Mouse (Mus musculus): ENCODE data around the gene Surf2. TPM values are rescaled to one million over a fixed set of nuclear protein-coding genes. Genes with fewer than 3 reads are reported as not detected.

Gene Surf2
- polyA plus RNA-seq, 1 experiment from 2014 or later: 32.1 TPM

- Histone ChIP-seq H3K27me3 (ENCODE audit: control insufficient read depth, insufficient read depth, low read length) (no peaks in the 10 kb centered on the region), H3K36me3 (ENCODE audit: control insufficient read depth, insufficient read depth, low read length) (peaks cover 28% of the 10 kb centered on the region), H3K4me3 (ENCODE audit: low read depth, low read length) (no peak overlapping the region), H3K9ac (ENCODE audit: low read depth, low read length) (no peak overlapping the region), H3K9me3 (replicated peaks; ENCODE audit: control insufficient read depth, low read length) (no peaks in the 10 kb centered on the region), H3K4me1 (ENCODE audit: control insufficient read depth, insufficient read depth, low read length) (no peaks in the 10 kb centered on the region), H3K4me2 (no peak overlapping the region), H3K27ac (ENCODE audit: low read depth, low read length) (no peak overlapping the region)
- no peak for ATAC-seq (replicated peaks; ENCODE audit: insufficient number of reproducible peaks, low FRiP score, low TSS enrichment)
- 88% methylated on average over 2 of the region's 2 CpGs for WGBS (ENCODE audit: insufficient replicate concordance)
Measured at GRCm38 (mm10) chr2:26950411-26950810, 34.2 kb downstream of the Surf2 start.

DNA sequence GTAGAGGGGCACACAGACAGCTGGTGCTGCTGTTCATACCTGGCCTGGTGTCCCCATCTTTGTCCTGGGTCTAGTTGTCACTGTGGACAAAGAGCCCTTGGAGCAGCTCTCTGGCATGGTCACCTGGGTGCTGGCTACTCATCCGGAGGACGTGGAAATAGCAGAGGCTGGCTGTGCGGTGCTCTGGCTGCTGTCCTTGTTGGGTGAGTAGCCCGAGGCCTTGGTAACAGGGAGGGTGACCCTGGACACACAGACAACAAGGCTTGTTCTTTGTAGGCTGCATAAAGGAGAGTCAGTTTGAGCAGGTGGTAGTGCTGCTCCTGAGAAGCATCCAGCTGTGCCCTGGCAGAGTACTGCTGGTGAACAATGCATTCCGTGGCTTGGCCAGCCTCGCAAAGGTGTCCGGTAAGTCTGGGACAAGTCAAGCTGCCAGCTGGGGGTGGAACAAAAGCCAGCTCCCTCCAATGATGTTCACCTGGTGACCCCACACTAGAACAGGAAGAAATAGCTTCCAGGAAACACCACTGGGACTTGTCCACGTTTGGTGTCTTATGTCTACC is 35.3 kb downstream of the Surf2 start:
- H3K27ac ChIP-seq (ENCODE audit: low read depth, low read length): no peak overlapping the region
- peaks cover 29% of the 10 kb centered on the region for H3K36me3 ChIP-seq (ENCODE audit: control insufficient read depth, insufficient read depth, low read length)
- H3K9ac ChIP-seq (ENCODE audit: low read depth, low read length): no peak overlapping the region
- no peak for ATAC-seq (replicated peaks; ENCODE audit: insufficient number of reproducible peaks, low FRiP score, low TSS enrichment)
- no peak overlapping the region for H3K4me2 ChIP-seq
- WGBS (ENCODE audit: insufficient replicate concordance): 91% methylated on average over 8 of the region's 8 CpGs
- H3K9me3 ChIP-seq (replicated peaks; ENCODE audit: control insufficient read depth, low read length): no peaks in the 10 kb centered on the region
- H3K4me1 ChIP-seq (ENCODE audit: control insufficient read depth, insufficient read depth, low read length): no peaks in the 10 kb centered on the region
- no peaks in the 10 kb centered on the region for H3K27me3 ChIP-seq (ENCODE audit: control insufficient read depth, insufficient read depth, low read length)
- H3K4me3 ChIP-seq (ENCODE audit: low read depth, low read length): no peak overlapping the region

DNA sequence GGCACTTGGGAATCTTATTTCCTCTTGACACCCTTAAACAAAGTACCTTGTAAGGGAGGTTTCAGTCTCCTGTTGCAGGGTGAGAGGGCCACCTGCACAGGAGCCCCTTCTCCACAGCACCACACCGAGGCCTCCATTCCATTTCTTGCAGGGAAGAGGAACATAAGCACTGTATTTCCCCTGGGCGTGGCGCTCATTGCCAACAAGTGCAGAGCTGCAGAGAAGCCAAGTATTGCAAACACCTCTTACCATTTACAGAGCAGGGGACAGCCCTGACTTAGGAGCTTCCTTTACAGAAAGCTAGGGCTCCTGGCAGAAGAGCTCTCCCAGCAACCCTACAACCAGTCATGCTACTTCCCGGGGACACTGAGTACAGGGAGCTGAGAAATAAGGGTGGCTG is 36.0 kb downstream of the Surf2 start:
- Histone ChIP-seq H3K27ac (ENCODE audit: low read depth, low read length) (no peak overlapping the region), H3K4me1 (ENCODE audit: control insufficient read depth, insufficient read depth, low read length) (no peaks in the 10 kb centered on the region), H3K4me3 (ENCODE audit: low read depth, low read length) (no peak overlapping the region), H3K27me3 (ENCODE audit: control insufficient read depth, insufficient read depth, low read length) (no peaks in the 10 kb centered on the region), H3K36me3 (ENCODE audit: control insufficient read depth, insufficient read depth, low read length) (peaks cover 33% of the 10 kb centered on the region), H3K4me2 (no peak overlapping the region), H3K9me3 (replicated peaks; ENCODE audit: control insufficient read depth, low read length) (no peaks in the 10 kb centered on the region), H3K9ac (ENCODE audit: low read depth, low read length) (no peak overlapping the region)
- 92% methylated on average over 4 of the region's 4 CpGs for WGBS (ENCODE audit: insufficient replicate concordance)
- no peak for ATAC-seq (replicated peaks; ENCODE audit: insufficient number of reproducible peaks, low FRiP score, low TSS enrichment)

DNA sequence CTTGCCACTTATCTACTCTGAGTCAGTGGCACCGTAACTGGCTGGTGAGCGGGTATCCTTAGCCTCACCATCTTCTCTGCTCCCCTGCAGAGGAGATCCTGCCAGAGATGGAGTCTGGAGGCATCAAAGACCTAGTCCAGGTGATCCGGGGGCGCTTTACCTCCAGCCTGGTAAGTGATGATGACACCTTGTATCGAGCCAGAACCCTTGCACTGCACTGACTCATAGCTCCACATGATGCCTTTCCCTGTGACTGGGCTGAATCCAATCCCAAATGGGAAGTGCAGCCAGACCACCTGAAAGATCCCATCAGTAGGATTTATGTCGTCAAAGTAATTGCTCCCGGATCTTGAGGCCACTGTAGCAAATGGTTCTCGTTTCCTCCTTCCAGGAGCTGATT is 36.7 kb downstream of the Surf2 start:
- Histone ChIP-seq H3K4me1 (ENCODE audit: control insufficient read depth, insufficient read depth, low read length) (no peaks in the 10 kb centered on the region), H3K4me3 (ENCODE audit: low read depth, low read length) (no peak overlapping the region), H3K9ac (ENCODE audit: low read depth, low read length) (no peak overlapping the region), H3K36me3 (ENCODE audit: control insufficient read depth, insufficient read depth, low read length) (peaks cover 36% of the 10 kb centered on the region), H3K27me3 (ENCODE audit: control insufficient read depth, insufficient read depth, low read length) (no peaks in the 10 kb centered on the region), H3K27ac (ENCODE audit: low read depth, low read length) (no peak overlapping the region), H3K9me3 (replicated peaks; ENCODE audit: control insufficient read depth, low read length) (no peaks in the 10 kb centered on the region), H3K4me2 (no peak overlapping the region)
- no peak for ATAC-seq (replicated peaks; ENCODE audit: insufficient number of reproducible peaks, low FRiP score, low TSS enrichment)
- 84% methylated on average over 8 of the region's 8 CpGs for WGBS (ENCODE audit: insufficient replicate concordance)

- Histone ChIP-seq H3K4me1 (ENCODE audit: control insufficient read depth, insufficient read depth, low read length) (no peaks in the 10 kb centered on the region), H3K36me3 (ENCODE audit: control insufficient read depth, insufficient read depth, low read length) (peaks cover 43% of the 10 kb centered on the region), H3K4me2 (no peak overlapping the region), H3K9ac (ENCODE audit: low read depth, low read length) (no peak overlapping the region), H3K27ac (ENCODE audit: low read depth, low read length) (no peak overlapping the region), H3K27me3 (ENCODE audit: control insufficient read depth, insufficient read depth, low read length) (no peaks in the 10 kb centered on the region), H3K9me3 (replicated peaks; ENCODE audit: control insufficient read depth, low read length) (no peaks in the 10 kb centered on the region), H3K4me3 (ENCODE audit: low read depth, low read length) (no peak overlapping the region)
- no peak for ATAC-seq (replicated peaks; ENCODE audit: insufficient number of reproducible peaks, low FRiP score, low TSS enrichment)
- WGBS (ENCODE audit: insufficient replicate concordance): 89% methylated on average over 2 of the region's 2 CpGs
Measured at GRCm38 (mm10) chr2:26954735-26955395, 38.7 kb downstream of the Surf2 start.

GRCm38 (mm10) chr2:26956811-26957487 is 40.8 kb downstream of the Surf2 start:
- no peak overlapping the region for H3K9ac ChIP-seq (ENCODE audit: low read depth, low read length)
- ATAC-seq (replicated peaks; ENCODE audit: insufficient number of reproducible peaks, low FRiP score, low TSS enrichment): no peak
- peaks cover 45% of the 10 kb centered on the region for H3K36me3 ChIP-seq (ENCODE audit: control insufficient read depth, insufficient read depth, low read length)
- WGBS (ENCODE audit: insufficient replicate concordance): 93% methylated on average over 12 of the region's 12 CpGs
- 0 out of 2 replicates have a peak, but pooled peaks cover 2% of the 10 kb centered on the region for H3K4me1 ChIP-seq (ENCODE audit: control insufficient read depth, insufficient read depth, low read length)
- H3K4me2 ChIP-seq: no peak overlapping the region
- H3K27ac ChIP-seq (ENCODE audit: low read depth, low read length): no peak overlapping the region
- no peaks in the 10 kb centered on the region for H3K9me3 ChIP-seq (replicated peaks; ENCODE audit: control insufficient read depth, low read length)
- H3K4me3 ChIP-seq (ENCODE audit: low read depth, low read length): no peak overlapping the region
- H3K27me3 ChIP-seq (ENCODE audit: control insufficient read depth, insufficient read depth, low read length): no peaks in the 10 kb centered on the region

GRCm38 (mm10) chr2:26957488-26957859 is 41.3 kb downstream of the Surf2 start:
- no peak for ATAC-seq (replicated peaks; ENCODE audit: insufficient number of reproducible peaks, low FRiP score, low TSS enrichment)
- Histone ChIP-seq H3K36me3 (ENCODE audit: control insufficient read depth, insufficient read depth, low read length) (peaks cover 44% of the 10 kb centered on the region), H3K27ac (ENCODE audit: low read depth, low read length) (no peak overlapping the region), H3K4me3 (ENCODE audit: low read depth, low read length) (no peak overlapping the region), H3K4me2 (no peak overlapping the region), H3K27me3 (ENCODE audit: control insufficient read depth, insufficient read depth, low read length) (no peaks in the 10 kb centered on the region), H3K4me1 (ENCODE audit: control insufficient read depth, insufficient read depth, low read length) (0 out of 2 replicates have a peak, but pooled peaks cover 2% of the 10 kb centered on the region), H3K9me3 (replicated peaks; ENCODE audit: control insufficient read depth, low read length) (no peaks in the 10 kb centered on the region), H3K9ac (ENCODE audit: low read depth, low read length) (no peak overlapping the region)
- 92% methylated on average over 2 of the region's 2 CpGs for WGBS (ENCODE audit: insufficient replicate concordance)

DNA sequence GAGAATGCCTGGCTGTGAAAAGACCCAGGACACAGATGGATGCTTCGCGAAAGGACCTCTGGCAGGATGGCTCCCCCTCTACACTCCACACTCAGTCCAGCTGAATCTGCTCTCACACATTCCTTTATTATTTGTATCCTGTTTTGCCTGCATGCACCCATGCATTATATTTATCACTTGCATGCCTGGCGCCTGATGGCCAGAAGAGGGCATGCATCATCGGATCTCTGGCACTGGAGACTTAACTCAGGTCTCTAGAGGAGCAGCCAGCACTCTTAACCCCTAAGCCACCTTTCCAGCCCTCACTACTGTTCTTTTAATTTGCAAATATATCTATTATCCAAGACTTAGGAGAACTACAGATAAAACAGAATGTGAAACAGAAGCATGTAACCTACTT is 44.6 kb downstream of the Surf2 start:
- Histone ChIP-seq H3K4me2 (no peak overlapping the region), H3K4me3 (ENCODE audit: low read depth, low read length) (no peak overlapping the region), H3K27me3 (ENCODE audit: control insufficient read depth, insufficient read depth, low read length) (no peaks in the 10 kb centered on the region), H3K9me3 (replicated peaks; ENCODE audit: control insufficient read depth, low read length) (no peaks in the 10 kb centered on the region), H3K36me3 (ENCODE audit: control insufficient read depth, insufficient read depth, low read length) (peaks cover 24% of the 10 kb centered on the region), H3K9ac (ENCODE audit: low read depth, low read length) (no peak overlapping the region), H3K27ac (ENCODE audit: low read depth, low read length) (no peak overlapping the region), H3K4me1 (ENCODE audit: control insufficient read depth, insufficient read depth, low read length) (peaks cover 14% of the 10 kb centered on the region)
- 76% methylated on average over 4 of the region's 4 CpGs for WGBS (ENCODE audit: insufficient replicate concordance)
- no peak for ATAC-seq (replicated peaks; ENCODE audit: insufficient number of reproducible peaks, low FRiP score, low TSS enrichment)

Data from heart, embryonic 11.5 days (tissue).